Mouse (Mus musculus) CH12.LX (cell line): ENCODE measurements around the gene Ccdc28a. TPM values are rescaled to one million over a fixed set of nuclear protein-coding genes. Genes with fewer than 3 reads are reported as not detected.

Source experiments
- DNase-seq: peaks from one replicate; pipeline ENCODE4 v3.0.0-alpha.2; 2013; ENCODE audit errors: extremely low read depth
- H3K27ac ChIP-seq: 2 replicates; pipeline ENCODE4 v1.5.1; 2012; ENCODE audit warnings: low read depth, mild to moderate bottlenecking, control low read depth, moderate library complexity; ENCODE audit not compliant: insufficient read depth
- H3K27me3 ChIP-seq: replicated peaks from 2 replicates; pipeline ENCODE3; 2012; ENCODE audit warnings: inconsistent platforms
- H3K36me3 ChIP-seq, 2 experiments: replicated peaks in 1 of 2; 2 replicates each; pipeline versions ENCODE3 to v1.6.1; 2012; ENCODE audit warnings: inconsistent platforms in 1 of 2, low read length in 1 of 2, mild to moderate bottlenecking in 1 of 2, mixed read lengths in 1 of 2, moderate library complexity in 1 of 2; ENCODE audit not compliant: control insufficient read depth in 1 of 2, insufficient read depth in 1 of 2
- H3K4me1 ChIP-seq, 2 experiments: 2 replicates each; pipeline ENCODE4 v1.6.1; 2012; ENCODE audit warnings: inconsistent platforms in 1 of 2, moderate library complexity in 1 of 2; ENCODE audit not compliant: insufficient read depth in 2 of 2, control insufficient read depth in 1 of 2
- H3K4me2 ChIP-seq: 2 replicates; pipeline ENCODE4 v1.6.1; 2012; ENCODE audit warnings: low read depth, mild to moderate bottlenecking, control low read depth; ENCODE audit not compliant: poor library complexity, insufficient read depth, severe bottlenecking
- H3K4me3 ChIP-seq, 3 experiments: fragments of 150-350 bp in 1 of 3; sonication (generic) in 1 of 3; replicated peaks in 1 of 3; 2 replicates each; pipeline versions ENCODE3 to v1.5.1; 2011 to 2012; ENCODE audit warnings: low read depth in 2 of 3, low read length in 2 of 3, mild to moderate bottlenecking in 2 of 3, moderate library complexity in 2 of 3, control low read depth in 1 of 3, improper control_type of control experiment in 1 of 3, inconsistent platforms in 1 of 3, mixed read lengths in 1 of 3; ENCODE audit not compliant: poor library complexity in 1 of 3
- H3K79me2 ChIP-seq: replicated peaks from 2 replicates; pipeline ENCODE4 v1.6.1; 2012; ENCODE audit warnings: mild to moderate bottlenecking, moderate library complexity; ENCODE audit not compliant: control insufficient read depth, poor library complexity, insufficient read depth, severe bottlenecking; ENCODE audit errors: extremely low read depth
- H3K9ac ChIP-seq: 2 replicates; pipeline ENCODE4 v1.6.1; 2012; ENCODE audit warnings: low read depth, mild to moderate bottlenecking, control low read depth, moderate library complexity; ENCODE audit not compliant: insufficient read depth
- H3K9me3 ChIP-seq: replicated peaks from 2 replicates; pipeline ENCODE3; 2012; ENCODE audit warnings: low read length, inconsistent platforms, mixed read lengths
- CHD1 ChIP-seq: IDR thresholded peaks from 2 replicates; pipeline ENCODE4 v1.6.1; 2012; ENCODE audit warnings: low read depth, low read length, improper control_type of control experiment, inconsistent platforms
- CHD2 ChIP-seq: IDR thresholded peaks from 2 replicates; pipeline ENCODE4 v1.6.1; 2011; ENCODE audit warnings: low read length, improper control_type of control experiment
- CTCF ChIP-seq, 2 experiments: IDR thresholded peaks in 1 of 2; conservative IDR thresholded peaks in 1 of 2; 2 replicates each; pipeline ENCODE4 v1.5.1; 2011 to 2012; ENCODE audit warnings: low read depth in 2 of 2, low read length in 2 of 2, improper control_type of control experiment in 1 of 2, inconsistent platforms in 1 of 2, mild to moderate bottlenecking in 1 of 2, moderate library complexity in 1 of 2
- E2F4 ChIP-seq: IDR thresholded peaks from 2 replicates; pipeline ENCODE4 v1.6.1; 2011; ENCODE audit warnings: low read depth, low read length, improper control_type of control experiment; ENCODE audit not compliant: insufficient replicate concordance
- EP300 ChIP-seq: IDR thresholded peaks from 2 replicates; pipeline ENCODE4 v1.6.1; 2011; ENCODE audit warnings: low read length, improper control_type of control experiment
- ETS1 ChIP-seq: conservative IDR thresholded peaks from 2 replicates; pipeline ENCODE4 v1.6.1; 2012; ENCODE audit warnings: low read depth, mild to moderate bottlenecking, inconsistent platforms, low read length, improper control_type of control experiment, moderate library complexity
- HCFC1 ChIP-seq: IDR thresholded peaks from 2 replicates; pipeline ENCODE4 v1.6.1; 2012; ENCODE audit warnings: low read depth, mild to moderate bottlenecking, inconsistent platforms, low read length, improper control_type of control experiment
- IRF4 ChIP-seq: IDR thresholded peaks from 2 replicates; pipeline ENCODE4 v1.6.1; 2014; ENCODE audit warnings: low read depth, mild to moderate bottlenecking, inconsistent platforms, low read length, improper control_type of control experiment
- JUN ChIP-seq: IDR thresholded peaks from 2 replicates; pipeline ENCODE4 v1.6.1; 2011; ENCODE audit warnings: low read depth, mild to moderate bottlenecking, low read length, improper control_type of control experiment, moderate library complexity; ENCODE audit not compliant: insufficient read depth
- JUND ChIP-seq: conservative IDR thresholded peaks from 2 replicates; pipeline ENCODE4 v1.6.1; 2011; ENCODE audit warnings: low read depth, low read length, improper control_type of control experiment
- KAT2A ChIP-seq: IDR thresholded peaks from 2 replicates; pipeline ENCODE4 v1.6.1; 2012; ENCODE audit warnings: low read length, improper control_type of control experiment, inconsistent platforms; ENCODE audit not compliant: insufficient replicate concordance
- MAZ ChIP-seq: IDR thresholded peaks from 2 replicates; pipeline ENCODE4 v1.6.1; 2012; ENCODE audit warnings: low read depth, mild to moderate bottlenecking, inconsistent platforms, low read length, improper control_type of control experiment, moderate library complexity
- MXI1 ChIP-seq: IDR thresholded peaks from 2 replicates; pipeline ENCODE4 v1.6.1; 2011; ENCODE audit warnings: mild to moderate bottlenecking, low read depth, low read length, improper control_type of control experiment
- MYC ChIP-seq: IDR thresholded peaks from 2 replicates; pipeline ENCODE4 v1.6.1; 2011; ENCODE audit warnings: low read depth, mild to moderate bottlenecking, improper control_type of control experiment, low read length
- NRF1 ChIP-seq: IDR thresholded peaks from 2 replicates; pipeline ENCODE4 v1.6.1; 2014; ENCODE audit warnings: low read depth, mild to moderate bottlenecking, inconsistent platforms, low read length, improper control_type of control experiment, moderate library complexity
- PAX5 ChIP-seq: IDR thresholded peaks from 2 replicates; pipeline ENCODE4 v1.6.1; 2012; ENCODE audit warnings: low read length, inconsistent platforms, mixed read lengths
- POLR2A ChIP-seq: IDR thresholded peaks from 2 replicates; pipeline ENCODE4 v1.6.1; 2011; ENCODE audit warnings: low read depth, mild to moderate bottlenecking, improper control_type of control experiment, low read length
- POLR2AphosphoS2 ChIP-seq: IDR thresholded peaks from 2 replicates; pipeline ENCODE4 v1.6.1; 2011; ENCODE audit warnings: low read depth, low read length, improper control_type of control experiment
- RAD21 ChIP-seq: IDR thresholded peaks from 2 replicates; pipeline ENCODE4 v1.6.1; 2011; ENCODE audit warnings: low read depth, mild to moderate bottlenecking, low read length, improper control_type of control experiment, moderate library complexity
- RCOR1 ChIP-seq: conservative IDR thresholded peaks from 2 replicates; pipeline ENCODE4 v1.6.1; 2012; ENCODE audit warnings: low read depth, mild to moderate bottlenecking, inconsistent platforms, low read length, improper control_type of control experiment
- SIN3A ChIP-seq: IDR thresholded peaks from 2 replicates; pipeline ENCODE4 v1.6.1; 2012; ENCODE audit warnings: low read length, improper control_type of control experiment, inconsistent platforms
- SMC3 ChIP-seq: IDR thresholded peaks from 2 replicates; pipeline ENCODE4 v1.6.1; 2011; ENCODE audit warnings: low read depth, low read length, improper control_type of control experiment
- UBTF ChIP-seq: IDR thresholded peaks from 2 replicates; pipeline ENCODE4 v1.6.1; 2012; ENCODE audit warnings: low read depth, mild to moderate bottlenecking, inconsistent platforms, low read length, improper control_type of control experiment, moderate library complexity
- USF1 ChIP-seq: IDR thresholded peaks from 2 replicates; pipeline ENCODE4 v1.6.1; 2014; ENCODE audit warnings: low read depth, mild to moderate bottlenecking, inconsistent platforms, low read length, improper control_type of control experiment
- USF2 ChIP-seq: conservative IDR thresholded peaks from 2 replicates; pipeline ENCODE4 v1.6.1; 2011; ENCODE audit warnings: low read depth, low read length, improper control_type of control experiment
- ZC3H11A ChIP-seq: IDR thresholded peaks from 2 replicates; pipeline ENCODE4 v1.6.1; 2012; ENCODE audit warnings: low read depth, mild to moderate bottlenecking, inconsistent platforms, low read length, improper control_type of control experiment
- ZKSCAN1 ChIP-seq: IDR thresholded peaks from 2 replicates; pipeline ENCODE4 v1.6.1; 2012; ENCODE audit warnings: low read depth, inconsistent platforms, low read length, improper control_type of control experiment, borderline replicate concordance
- dilution Hi-C: fragments of 300-500 bp; cut with MboI; formaldehyde crosslinking; loops from 2 replicates; pipeline ENCODE4 v1.14.3; 2020; ENCODE audit warnings: low sequenced_read_pairs; ENCODE audit not compliant: extremely low pct_unique_long_range_greater_than_20kb, extremely low pct_ligation_motif_present
- in situ Hi-C: fragments of 300-500 bp; cut with MboI; formaldehyde crosslinking; loops from 3 replicates; pipeline ENCODE4 v1.14.3; 2019; ENCODE audit warnings: low sequenced_read_pairs, low pct_ligation_motif_present, low pct_unique_long_range_greater_than_20kb, mixed read lengths
- polyA plus RNA-seq: library from polyadenylated mRNA; unstranded; fragments of >175 nt; gene quantifications from 2 replicates; pipeline ENCODE4 v1.2.1, GENCODE M21; 2012; ENCODE audit warnings: low read depth; ENCODE audit not compliant: insufficient read length
- total RNA-seq, 2 experiments: library from RNA; depleted of rRNA; stranded (reverse); fragments of 300-350 nt in 1 of 2; fragments of >200 nt in 1 of 2; gene quantifications; 2 replicates each; pipeline ENCODE4 v1.2.3; 2012 to 2014

Ccdc28a gene
- total and polyA plus RNA-seq, 3 experiments, result 8.3 to 11.7 (median 10.8) TPM

- TF ChIP-seq USF2 (no peak), CHD1 (no peak), IRF4 (no peak), UBTF (no peak), E2F4 (no peak), CHD2 (no peak), ZC3H11A (no peak; the same call in 1 of the 2 replicates), POLR2AphosphoS2 (no peak), USF1 (no peak), SIN3A (no peak), JUND (0 out of 2 replicates have a peak, but pooled peaks have one; percentile 15), MYC (0 out of 2 replicates have a peak, but pooled peaks have one; percentile 44), RAD21 (peak; percentile 88), HCFC1 (no peak), CTCF (conservative IDR thresholded peaks at IDR 0.05 in 1 of 2, IDR thresholded peaks at IDR 0.05 in 1 of 2; ENCODE audit: low read depth in 2 of 2, low read length in 2 of 2) (peak; percentile 87 to 91), KAT2A (no peak), JUN (no peak), ETS1 (no peak), MXI1 (no peak), SMC3 (peak; percentile 87), NRF1 (no peak), PAX5 (no peak), ZKSCAN1 (no peak), MAZ (no peak), RCOR1 (no peak), POLR2A (no peak), EP300 (no peak)
- Histone ChIP-seq H3K4me3 (peak overlapping the region; percentile 46 to 57 (median 51)), H3K79me2 (no peaks in the 10 kb centered on the region), H3K27me3 (no peaks in the 10 kb centered on the region), H3K4me2 (peak overlapping the region; percentile 48), H3K36me3 (no peaks in the 10 kb centered on the region), H3K4me1 (peaks cover 0 to 11% of the 10 kb centered on the region in 2 experiments; a peak in 1 of 4 replicates), H3K9ac (peak overlapping the region; percentile 35), H3K9me3 (peaks cover 4% of the 10 kb centered on the region), H3K27ac (no peak overlapping the region)
- in situ Hi-C loops (loop anchor here (10.0 kb wide), 3 partner anchors 143 to 463 kb away; partner anchors contain the start of gene Reps1), dilution Hi-C loops (no loop called here)
- DNase-seq, result peak; percentile 80
Observed at GRCm38 (mm10) chr10:18197206-18197979, 37.4 kb downstream of the Ccdc28a start.
